Mouse (Mus musculus) erythroblast, embryonic 14.5 days (primary cell): Measurements from ENCODE around the gene Trem1.

ENCODE experiments used
- GATA1 ChIP-seq: IDR thresholded peaks from 2 replicates; pipeline ENCODE4 v1.6.1; 2012; ENCODE audit warnings: low read length, inconsistent platforms, mixed read lengths
- TAL1 ChIP-seq: IDR thresholded peaks from 3 replicates; pipeline ENCODE4 v1.6.1; 2012; ENCODE audit warnings: low read length, inconsistent platforms, mixed read lengths

DNA sequence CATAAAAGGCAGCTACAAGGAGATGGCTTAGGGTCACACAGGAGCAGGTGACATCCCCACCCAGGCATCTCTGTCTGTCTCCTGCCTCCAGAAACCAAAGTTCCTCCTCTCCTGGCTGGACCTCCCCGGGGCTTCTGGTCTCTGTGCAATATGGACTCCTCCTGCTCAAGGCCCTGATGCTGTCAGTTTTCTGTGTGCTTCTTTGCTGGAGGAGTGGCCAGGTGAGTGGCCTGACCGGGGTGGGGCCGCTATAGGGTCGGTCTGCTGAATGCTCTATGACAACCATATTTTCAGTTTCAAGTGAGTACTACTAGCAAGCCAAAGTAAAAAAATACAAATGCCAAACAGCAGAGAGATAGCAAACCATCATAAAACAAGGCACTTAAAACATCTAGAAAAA, 40.0 kb downstream of the Trem1 start:
- TF ChIP-seq GATA1 (no peak), TAL1 (no peak)
